Mouse (Mus musculus) 416B (cell line): ENCODE data around the gene Atp6v0a1.

ENCODE experiments used
- DNase-seq: peaks from one replicate; pipeline ENCODE4 v3.0.0; 2011; ENCODE audit warnings: low read depth

The Atp6v0a1 gene

DNA sequence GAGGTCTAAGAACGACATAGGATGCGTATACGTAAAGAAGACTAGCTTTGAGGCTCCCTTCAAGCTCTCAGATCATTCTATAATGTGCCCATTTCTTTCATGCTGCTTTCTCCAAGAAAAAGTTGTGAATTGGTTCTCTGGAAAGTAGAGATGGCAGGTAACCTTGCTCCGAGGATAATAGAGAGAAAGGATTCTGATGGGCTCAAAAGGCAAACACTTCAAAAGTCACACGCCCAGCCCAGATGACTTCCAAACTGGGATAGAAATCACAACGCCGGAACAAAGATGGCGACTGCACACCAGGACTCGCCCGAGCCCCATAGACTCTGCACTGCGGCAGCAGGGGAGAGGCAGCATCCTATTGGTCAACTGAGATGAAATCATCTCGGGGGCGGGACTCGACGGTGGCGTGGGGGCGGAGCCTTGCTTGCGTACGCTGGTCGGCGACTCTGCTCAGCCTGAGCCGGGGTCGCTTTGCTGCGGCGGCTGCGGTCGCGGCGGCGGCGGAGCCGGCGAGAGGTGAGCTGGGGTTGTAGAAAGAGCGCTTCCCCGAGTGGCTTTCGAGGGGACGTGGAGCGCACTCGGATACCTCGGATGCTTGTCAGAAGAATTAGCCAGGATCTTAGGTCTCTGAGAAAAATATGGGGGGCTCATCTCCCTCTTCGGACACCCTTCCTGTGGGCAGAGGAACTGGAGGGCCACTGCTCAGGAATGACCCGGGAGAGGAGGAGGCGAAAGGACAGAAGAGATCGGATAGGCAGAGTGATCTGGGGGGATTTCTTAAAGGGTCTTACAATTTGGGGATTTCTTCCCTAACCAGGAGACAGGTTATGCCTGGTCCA lies at the start of gene Atp6v0a1:
Atp6v0a1 (plus strand) TSS at position 407 of the 842 bp plus-strand sequence.
- peak; percentile 97 for DNase-seq

DNA sequence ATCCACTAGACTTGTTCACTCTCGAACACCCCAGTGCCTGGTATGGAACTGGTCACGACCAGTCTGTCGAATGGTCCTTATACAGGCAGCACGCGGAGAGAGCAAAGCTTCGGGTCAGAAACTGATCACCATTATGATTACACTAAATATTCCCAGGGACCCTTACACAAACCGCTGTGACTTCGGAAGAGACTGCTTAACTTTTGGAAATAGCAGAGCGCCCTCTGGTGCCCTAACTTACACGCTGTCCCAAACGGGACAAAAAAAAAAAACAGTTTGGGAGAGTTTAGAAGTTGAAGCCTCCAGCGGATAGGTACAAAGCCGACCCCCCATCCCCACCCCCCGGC lies 49.8 kb upstream of the Atp6v0a1 start:
- DNase-seq: peak; percentile 80

DNA sequence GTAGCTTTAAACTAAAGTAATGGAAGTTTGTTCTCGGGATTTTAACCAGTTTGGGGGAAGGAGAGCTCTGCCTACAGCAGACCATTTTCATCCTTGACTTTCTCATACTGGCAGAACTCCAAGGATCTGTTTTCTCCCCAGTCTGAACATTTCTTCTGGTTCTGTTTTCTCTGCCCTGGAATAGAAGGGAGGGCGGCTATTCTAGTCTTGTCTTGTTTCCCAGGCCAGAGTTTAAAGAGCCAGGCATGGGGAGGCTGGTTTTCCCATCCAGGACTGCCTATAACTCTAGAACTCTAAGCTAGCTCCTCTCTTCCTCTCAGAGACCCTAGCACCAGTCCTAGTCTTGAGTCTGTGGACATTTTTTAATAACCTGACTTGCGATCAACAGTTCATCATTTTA lies 49.4 kb upstream of the Atp6v0a1 start:
- DNase-seq: no peak

DNA sequence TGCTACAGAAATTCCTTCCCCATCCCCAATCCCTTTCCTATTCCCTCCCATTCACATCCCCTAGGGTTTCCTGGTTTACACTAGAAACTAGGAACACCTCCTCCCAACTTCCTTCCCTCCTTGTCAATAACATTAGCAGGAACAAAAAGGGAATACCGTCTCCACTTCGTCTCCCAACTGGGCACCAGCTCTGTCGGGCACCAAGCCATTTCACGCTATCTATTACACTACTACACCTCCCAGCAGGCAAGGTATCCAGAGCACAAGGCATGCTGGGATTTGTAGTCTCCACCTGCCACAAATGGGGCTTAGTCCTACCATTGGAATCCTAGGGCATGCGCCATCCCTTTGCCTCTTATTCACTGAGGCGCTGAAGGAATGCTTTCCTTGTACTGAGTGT lies 48.7 kb upstream of the Atp6v0a1 start:
- DNase-seq: peak; percentile 66

DNA sequence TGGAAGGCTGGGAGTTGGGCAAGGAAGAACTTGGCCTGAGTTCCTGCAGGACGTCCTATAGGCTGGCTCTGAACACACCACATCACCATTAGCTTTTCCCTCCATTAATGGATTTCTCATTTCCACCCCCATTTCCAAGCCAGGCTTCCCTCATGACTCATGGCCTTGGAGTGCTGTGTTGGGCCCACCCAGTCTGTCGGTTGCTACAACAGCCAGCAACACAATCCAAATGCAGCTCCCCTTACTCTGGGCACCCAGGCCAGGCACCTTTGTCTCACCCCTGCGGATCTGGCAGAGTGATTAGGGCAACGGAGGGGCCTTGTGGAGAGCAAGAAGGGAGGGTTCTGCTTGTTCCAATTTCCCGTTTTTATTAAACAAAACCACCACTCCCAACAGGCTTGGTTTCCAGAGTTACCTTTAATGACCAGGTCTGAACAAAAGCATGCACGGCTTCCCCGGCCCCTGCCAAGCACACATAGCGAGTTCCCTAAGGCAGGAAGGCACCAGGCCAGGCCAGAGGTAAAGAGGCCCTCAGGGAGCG lies 46.8 kb upstream of the Atp6v0a1 start:
- no peak for DNase-seq

DNA sequence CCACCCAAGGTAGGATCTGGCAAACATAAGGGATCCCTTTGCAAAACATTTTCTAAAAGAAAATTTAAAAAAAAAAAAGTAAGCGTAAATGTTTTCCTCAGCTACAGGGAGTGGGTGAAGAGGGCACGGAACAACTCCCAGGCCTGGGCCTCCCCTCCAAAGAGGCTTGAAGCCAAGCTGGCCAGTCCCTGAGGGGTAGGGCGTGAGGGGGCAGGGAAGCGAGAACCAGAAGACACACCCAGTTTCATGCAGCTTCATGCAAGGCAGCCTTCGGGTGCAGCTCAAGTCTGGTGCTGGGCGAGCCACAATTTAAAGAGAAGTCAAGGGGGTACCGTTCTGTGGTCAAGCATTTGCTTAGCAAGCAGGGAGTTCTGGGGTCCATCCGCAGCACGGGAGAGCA lies 45.6 kb upstream of the Atp6v0a1 start:
- DNase-seq: no peak

DNA sequence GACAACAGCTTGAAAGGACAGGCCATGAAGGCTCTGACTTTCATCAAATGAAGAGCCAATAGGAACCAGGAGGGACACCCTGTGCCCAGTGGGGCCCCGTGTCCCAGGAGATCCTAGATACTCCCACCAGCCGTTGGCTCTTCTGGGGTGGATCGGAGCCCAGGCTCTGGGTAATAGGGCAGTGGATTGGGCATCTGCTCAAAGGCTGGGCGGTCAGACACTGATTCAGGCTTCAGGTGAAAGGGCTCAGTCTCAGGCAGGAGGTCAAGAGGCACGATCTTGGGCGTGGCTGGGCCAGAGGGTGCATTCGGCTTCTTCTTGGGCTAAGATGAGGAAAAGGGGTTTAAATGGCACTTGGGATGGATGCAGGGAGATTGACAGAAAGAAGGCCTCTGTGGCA lies 45.1 kb upstream of the Atp6v0a1 start:
- DNase-seq: no peak

DNA sequence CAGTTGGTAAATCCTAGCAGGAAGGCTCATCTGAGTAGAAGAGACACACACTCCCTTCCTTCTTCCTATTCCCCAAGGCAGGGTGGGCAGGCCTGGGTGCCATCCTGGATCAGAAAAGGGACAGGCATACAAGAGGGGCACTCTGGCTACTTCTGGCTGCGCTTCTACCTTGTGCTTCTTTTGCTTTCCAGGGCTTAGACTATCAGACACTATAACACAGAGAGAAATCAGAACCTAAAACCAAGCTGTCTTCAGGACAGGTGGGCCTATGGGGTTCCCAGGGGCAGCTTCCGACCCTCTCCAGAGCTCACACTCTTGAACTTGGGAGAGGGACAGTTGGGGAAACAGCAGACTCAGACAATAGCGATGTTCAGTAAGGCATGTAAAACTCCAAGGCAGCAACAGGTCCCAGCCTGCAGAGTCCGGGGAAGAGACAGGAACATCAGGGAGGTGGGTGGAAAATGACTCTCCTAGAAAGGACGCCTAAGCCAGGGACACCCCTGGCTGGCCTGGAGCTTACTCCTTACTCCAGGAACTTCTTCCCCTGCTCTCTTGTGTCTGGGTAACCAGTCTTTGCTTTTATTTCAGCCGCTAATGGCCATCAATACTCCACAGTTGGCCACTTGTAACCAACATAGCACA lies 44.2 kb upstream of the Atp6v0a1 start:
- DNase-seq: no peak

DNA sequence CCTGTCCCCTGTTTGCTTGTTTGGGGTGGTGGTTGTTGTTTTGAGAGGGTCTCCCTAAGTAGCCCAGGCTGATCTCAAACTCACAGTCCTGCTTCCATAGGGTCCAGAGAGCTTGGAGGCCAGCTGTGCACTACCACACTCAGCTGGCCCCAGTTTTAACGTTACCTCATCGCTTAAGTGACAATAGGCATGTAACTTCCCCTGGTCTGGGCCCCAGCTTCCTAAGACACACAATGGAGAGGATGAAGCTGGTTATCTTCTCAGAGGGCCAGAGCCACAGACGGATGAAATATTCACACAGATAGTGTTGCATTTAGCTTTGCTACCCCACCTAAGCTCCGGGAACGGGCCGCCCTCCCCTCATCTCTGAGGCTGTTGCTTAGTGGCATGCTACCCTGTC lies 43.5 kb upstream of the Atp6v0a1 start:
- DNase-seq: no peak

DNA sequence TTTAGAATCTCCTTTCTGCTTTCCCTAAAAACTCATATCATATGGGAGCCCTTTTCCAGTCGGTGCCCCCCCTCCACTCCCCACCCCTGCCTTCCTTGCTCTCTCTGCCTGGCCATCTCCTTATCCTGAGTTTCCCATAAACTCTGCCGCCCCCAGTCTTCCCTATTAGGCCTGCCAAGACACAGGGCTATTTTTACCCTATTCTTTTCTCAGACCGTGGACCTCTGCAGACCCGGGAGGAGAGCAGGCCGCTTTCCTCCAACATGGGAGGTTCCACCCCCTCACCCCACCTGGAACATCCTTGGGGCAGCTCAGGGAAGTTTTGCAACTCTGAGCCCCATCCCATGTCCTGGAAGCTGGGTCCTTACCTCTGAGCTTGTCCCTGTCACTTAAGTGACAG lies 41.9 kb upstream of the Atp6v0a1 start:
- no peak for DNase-seq

DNA sequence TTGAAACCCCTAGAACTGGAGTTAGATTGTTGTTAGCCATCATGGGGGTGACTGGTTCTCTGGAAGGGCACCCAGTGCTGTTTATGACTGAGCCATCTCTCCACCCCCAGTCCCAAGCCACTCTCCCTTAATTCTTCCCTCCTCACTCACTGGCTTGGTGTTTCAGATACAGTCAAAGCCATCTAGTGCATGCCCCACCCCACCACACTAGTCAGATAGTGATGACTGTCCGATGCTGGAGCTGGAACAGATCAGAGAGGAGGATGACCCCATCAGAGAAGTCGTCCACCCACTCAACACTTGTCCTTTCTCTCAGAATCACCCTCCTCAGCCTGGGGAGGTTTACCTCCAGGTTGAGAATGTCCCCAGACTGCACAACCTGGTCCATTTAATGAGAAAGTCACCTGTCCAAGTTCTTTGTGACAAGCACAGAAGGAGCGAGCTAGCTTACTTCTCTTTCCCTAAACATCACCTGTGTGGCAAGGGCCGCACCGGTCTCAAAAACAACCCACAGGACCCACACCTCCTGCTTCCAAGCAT lies 41.3 kb upstream of the Atp6v0a1 start:
- no peak for DNase-seq

DNA sequence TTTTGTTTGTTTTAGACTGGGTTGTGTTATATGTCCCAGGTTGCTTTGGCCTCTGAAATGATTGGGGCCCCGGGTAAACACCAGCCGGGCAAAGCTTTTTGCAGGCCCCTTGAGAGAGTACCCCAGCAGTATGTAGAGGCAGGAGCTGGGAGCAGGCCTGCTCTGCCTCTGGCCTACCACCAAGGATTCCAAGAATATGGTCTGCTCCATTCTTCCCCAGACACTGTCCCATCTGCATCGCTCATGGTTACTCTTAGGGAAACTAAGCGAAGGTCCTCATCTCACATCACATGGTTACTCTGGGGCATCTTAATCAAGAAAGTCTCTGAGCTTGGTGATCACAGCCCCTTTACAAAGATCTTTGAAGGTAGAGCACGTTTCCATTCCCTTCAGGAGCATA lies 40.8 kb upstream of the Atp6v0a1 start:
- DNase-seq: no peak

DNA sequence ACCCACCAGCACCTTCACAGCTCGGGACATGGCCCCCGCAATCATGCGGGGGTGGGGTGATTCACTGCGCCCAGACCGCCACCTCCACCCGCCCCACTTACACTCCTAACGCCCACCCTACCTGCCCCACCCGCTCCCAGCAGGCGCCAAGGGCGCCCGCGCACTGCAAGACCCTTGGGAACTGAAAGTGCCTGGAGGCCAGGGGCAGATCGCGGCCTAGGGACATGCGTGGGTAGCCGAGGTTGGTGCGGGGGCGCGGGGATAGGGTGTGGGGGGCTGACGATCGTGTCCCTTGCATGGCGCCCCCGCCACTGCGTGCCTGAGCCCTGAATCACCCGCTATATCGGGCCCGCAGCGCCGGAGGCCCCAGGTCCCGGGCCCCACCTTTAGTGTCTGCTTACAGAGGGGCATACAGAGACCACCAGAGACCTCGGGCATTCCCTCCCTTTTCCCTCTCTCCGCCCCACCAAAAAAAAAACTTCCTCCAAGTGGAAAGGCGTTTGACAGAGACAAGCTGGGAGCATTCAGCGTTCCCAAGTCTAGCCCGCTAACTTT lies 40.0 kb upstream of the Atp6v0a1 start:
- DNase-seq: no peak

DNA sequence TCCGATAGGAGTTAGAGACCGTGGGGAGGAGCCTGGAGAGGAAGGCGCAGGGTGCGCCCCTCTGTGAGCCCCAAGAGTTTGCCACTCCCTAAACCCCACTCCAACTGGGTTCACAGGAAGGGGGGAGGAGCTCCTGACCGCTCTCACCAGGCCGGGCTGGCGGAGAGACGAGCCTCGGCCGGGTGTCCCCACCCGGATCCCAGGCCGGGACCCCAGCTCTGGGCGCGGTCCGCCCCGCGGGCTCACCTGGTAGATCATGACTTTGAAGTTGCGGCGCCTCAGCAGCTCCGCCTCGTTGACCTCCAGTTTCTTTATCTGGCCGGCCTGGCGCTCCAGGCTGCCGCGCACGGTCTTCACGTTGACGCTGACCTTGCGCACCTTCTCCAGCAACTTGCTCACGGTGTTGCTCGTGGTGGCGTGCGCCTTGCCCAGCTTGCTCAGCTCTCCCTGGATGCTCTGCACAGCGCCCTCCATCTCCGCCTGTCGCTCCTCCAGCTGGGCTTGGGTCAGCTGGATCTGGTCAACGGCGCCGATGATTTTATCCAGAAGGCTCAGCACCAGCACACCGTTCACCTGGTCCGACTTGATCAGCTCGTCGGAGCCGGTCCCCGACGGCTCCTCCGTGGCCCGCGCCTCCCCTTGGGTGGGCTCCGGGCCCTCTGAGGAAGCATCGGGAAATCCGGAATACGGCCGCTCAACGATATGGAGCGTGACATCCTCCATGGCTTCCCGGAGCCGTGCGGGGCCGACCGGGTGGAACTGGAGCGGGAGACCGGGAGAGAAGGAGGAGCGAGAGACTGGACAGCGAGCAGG lies 39.3 kb upstream of the Atp6v0a1 start:
- no peak for DNase-seq

DNA sequence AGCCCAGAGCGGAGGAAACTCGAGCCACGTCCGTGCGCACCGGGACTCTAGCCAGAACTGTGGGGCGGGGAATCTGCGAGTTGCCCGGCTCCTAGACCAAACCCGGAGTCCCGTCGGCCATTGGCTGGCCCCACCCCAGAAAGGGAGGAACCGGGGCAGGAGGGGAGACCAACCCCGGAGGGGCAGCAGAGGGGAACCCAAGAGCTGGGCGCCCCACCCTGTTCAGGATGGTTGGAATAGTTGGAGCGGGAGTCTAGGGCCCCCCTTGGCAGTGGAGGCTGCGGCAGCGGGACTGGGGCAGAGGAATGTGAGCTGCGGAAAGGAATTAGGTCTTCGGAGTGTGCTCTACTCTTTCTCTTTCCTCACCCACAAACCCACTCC lies 38.7 kb upstream of the Atp6v0a1 start, which contains the start of gene Cavin1:
Cavin1 (minus strand) TSS at position 331 of the 381 bp plus-strand sequence.
- DNase-seq: no peak

DNA sequence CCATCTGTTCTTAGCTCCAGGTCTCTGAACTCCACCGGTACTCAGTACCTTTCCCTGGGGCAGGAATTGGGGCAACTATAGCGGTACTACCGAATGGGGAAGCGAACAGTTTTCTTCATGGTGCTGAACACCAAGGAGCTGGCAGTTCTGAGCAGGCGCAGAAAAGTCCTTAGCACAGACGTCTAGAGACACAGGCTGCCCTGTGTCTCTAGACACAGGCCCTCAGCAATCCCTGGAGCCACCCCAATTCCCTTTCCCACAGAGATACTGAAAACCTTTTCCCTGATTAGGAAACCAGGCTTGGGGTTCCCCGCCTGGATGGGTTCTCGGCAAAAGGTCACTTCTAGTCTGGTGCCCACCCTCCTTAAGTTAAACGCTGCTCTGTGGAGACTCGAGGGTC lies 37.8 kb upstream of the Atp6v0a1 start:
- no peak for DNase-seq

DNA sequence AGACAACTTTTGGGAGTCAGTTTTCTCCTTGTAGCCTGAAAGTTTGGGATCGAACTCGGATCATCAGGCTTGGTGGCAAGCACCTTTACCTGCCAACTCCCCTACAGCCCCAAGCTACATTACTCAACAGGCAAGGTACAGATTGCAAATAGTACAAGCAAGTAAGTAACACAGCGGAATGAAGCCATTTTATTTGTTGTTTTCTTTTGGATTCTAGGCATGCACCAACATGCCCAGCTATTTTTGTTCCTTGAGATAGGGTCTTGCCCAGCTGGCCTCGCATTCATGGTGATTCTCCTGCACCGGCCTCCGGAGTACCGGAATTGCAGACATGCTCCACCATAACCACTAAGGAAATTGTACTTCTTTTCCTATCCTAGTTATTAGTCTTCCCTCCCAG lies 36.0 kb upstream of the Atp6v0a1 start:
- DNase-seq: no peak

DNA sequence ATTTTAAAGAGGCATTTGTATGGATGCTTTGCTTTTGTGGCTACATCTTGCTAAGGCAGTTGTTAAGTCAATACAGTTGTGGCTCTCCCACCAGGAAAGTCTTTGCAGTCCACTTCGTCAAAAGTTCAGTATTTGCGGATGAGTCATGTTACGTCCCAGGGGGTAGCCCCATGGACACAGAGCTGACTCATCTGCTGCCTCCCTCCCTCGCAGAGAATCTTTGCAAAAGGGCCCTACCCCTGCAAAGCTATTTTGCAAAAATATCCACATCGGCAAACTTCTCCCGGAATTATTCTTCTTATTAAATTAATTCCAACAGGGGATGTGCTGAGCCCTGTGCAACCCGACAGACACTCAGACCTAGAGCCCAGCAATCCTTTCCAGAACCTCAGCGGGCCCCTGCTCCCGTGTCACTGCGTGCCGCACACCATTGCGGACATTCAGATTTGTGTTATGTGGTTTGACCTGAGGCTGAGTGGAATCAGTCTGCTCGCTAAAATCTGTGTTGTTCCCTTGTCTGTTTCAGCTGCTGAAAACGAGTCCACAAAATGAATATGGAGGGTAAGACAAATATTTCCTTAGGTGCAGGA lies 34.8 kb upstream of the Atp6v0a1 start:
- DNase-seq: peak; percentile 86

DNA sequence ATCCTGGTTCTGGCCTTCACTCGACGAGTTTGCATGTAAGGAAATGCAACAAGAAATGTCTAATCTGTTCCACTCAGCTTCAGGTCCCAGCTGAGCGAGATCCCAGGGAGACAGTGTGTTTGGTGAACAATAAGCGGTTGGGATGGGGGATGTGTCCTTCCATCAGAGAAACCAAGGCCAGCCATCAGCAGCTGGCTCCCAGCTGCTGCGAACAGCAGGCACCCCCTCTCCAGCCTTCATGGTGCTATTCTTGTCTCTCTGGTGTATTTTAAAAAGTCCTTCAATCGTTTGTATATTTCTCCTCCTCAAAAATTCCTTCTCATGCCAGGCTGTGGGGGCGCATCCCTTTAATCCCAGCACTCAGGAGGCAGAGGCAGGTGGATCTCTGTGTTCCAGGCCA lies 34.0 kb upstream of the Atp6v0a1 start:
- DNase-seq: no peak

DNA sequence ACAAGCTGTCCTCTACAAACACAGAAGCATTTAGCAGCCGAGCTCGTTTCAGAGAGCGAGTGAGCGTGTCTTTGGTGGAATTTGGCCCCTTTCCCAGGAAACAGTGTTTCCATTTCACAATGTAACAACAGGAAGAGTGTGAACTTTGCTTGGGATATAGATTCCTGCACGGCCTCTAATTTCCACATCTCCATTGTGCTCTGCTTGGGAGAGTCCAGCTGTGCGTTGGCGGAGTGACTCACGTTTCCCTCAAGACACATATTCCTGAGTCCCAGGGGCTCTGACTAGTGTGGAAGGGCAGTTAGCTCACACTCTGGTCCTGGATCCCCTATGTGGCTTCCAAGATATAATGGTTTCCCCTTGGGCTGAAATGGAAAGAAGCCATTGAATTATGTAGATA lies 29.4 kb upstream of the Atp6v0a1 start:
- no peak for DNase-seq

DNA sequence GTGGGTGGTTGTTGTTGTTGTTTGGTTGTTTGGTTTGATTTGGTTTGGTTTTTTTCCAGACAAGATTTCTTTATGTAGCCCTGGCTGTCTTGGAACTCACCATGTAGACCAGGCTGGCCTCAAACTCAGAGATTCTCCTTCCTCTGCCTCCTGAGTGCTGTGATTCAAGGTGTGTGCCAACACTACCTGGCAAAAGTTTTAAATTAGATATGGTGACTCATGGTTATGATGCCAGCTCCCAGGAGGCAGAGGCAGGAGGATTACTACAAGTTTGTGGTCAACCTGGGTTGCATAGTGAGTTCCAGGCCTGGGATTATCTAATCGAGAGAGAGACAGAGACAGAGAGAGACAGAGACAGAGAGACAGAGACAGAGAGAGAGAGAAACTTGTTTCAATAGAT lies 28.8 kb upstream of the Atp6v0a1 start:
- DNase-seq: no peak

DNA sequence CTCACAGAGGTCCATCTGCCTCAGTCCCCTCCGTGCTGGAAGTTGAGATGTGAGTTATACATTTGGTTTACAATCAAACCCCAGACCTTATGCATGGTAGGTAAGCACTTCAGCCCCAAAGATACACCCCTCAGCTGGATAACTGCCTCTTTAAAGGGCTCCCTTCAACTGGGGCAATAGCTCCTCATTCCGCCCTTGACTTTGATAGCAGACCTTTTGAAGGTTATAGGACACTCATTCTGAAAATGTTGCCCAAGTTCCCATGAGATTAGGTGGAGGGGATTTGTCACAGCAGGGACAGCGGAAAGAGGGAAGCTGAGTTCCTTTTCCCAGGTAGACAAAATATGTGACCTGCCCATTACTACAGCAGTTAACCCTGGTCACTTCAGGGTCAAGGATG lies 28.0 kb upstream of the Atp6v0a1 start:
- DNase-seq: no peak
